Mouse (Mus musculus) adrenal gland, adult 2 months (tissue): ENCODE data around the gene C5ar2. TPM values are rescaled to one million over a fixed set of nuclear protein-coding genes. Genes with fewer than 3 reads are reported as not detected.

Source experiments
- DNase-seq: peaks from one replicate; pipeline ENCODE4 v3.0.0; 2021
- polyA plus RNA-seq: library from polyadenylated mRNA; depleted of rRNA; stranded (reverse); fragments of >200 nt; gene quantifications from 2 replicates; pipeline ENCODE4 v1.2.3, GENCODE M21; 2012; rRNA removed
- total RNA-seq, 2 experiments: library from RNA; stranded (reverse); gene quantifications; 2 replicates each; pipeline ENCODE4 v1.2.3; 2021

C5ar2 gene
- total and polyA plus RNA-seq, 3 experiments: 0.43 to 0.59 (median 0.52) TPM

DNA sequence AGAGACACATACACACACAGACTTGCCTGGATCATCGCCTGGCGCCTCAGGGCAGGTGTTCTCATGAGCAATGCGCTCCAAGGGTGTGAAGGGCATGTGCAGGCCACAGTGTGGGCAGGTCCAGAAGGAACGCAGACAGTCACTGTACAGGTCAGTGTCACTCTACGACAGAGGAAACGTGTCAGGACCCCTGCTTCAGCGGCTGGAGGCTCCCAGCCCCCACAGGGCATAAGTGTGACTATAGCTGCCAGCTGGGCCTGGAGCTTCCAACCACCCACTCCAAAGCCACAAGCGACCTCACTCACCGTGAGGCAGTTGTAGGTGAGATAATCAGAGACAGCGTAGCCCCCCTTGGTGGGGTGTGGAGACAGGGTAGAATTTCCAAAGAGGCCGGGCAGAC lies 45.4 kb downstream of the C5ar2 start:
- no peak for DNase-seq

- DNase-seq: no peak
Observed at GRCm38 (mm10) chr7:16197166-16197565, 46.8 kb downstream of the C5ar2 start.

- no peak for DNase-seq
Observed at GRCm38 (mm10) chr7:16196616-16197015, 47.3 kb downstream of the C5ar2 start.

DNA sequence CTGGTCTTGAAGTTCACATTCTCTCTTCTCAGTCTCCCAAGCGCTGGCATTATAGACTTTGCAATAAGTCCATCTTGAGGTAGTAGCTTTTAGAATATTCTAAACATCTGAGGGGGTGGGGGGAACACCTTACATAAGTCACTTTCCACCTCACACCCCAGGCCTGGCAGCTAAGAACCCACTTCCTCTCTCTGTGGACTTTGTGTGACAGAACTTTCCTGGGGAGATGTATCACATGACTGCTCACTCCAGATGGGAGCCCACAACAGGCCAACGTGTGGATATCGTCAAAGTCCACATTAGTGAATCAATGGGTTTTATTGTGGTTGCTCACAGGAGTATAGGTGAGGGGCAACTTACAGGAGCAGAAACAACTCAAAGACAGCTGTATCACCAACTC lies 50.3 kb downstream of the C5ar2 start:
- no peak for DNase-seq

- peak; percentile 66 for DNase-seq
Observed at GRCm38 (mm10) chr7:16192315-16192714, 51.6 kb downstream of the C5ar2 start.

- no peak for DNase-seq
Observed at GRCm38 (mm10) chr7:16187494-16187893, 56.5 kb downstream of the C5ar2 start.

Other genes starting within 250 kb of the C5ar2 start
- 10 to 100 TPM in 1 of 2 experiments, 1 to 10 TPM in 1; 9.4 to 10.4 TPM for gene Bicra, start 196.2 kb downstream of the C5ar2 start, total RNA-seq
- gene Bicra, start 196.2 kb downstream of the C5ar2 start, polyA plus RNA-seq: 19.8 and 26.2 TPM in 2 replicates
- under 1 TPM; 0.06 to 0.07 TPM for gene Zfp541, start 182.3 kb downstream of the C5ar2 start, total RNA-seq
- 0.04 and 0.09 TPM in 2 replicates for gene Zfp541, start 182.3 kb downstream of the C5ar2 start, polyA plus RNA-seq
- 100 to 1,000 TPM; 149 to 167 TPM for gene Napa, start 145.7 kb downstream of the C5ar2 start, total RNA-seq
- 316 and 381 TPM in 2 replicates for gene Napa, start 145.7 kb downstream of the C5ar2 start, polyA plus RNA-seq
- 10 to 100 TPM; 16.8 to 20.0 TPM for gene Kptn, start 124.3 kb downstream of the C5ar2 start, total RNA-seq
- gene Kptn, start 124.3 kb downstream of the C5ar2 start, polyA plus RNA-seq: 27.0 and 31.0 TPM in 2 replicates
- gene Slc8a2, start 114.3 kb downstream of the C5ar2 start, total RNA-seq: 1 to 10 TPM; 2.0 to 2.6 TPM
- gene Slc8a2, start 114.3 kb downstream of the C5ar2 start, polyA plus RNA-seq: 2.7 and 3.1 TPM in 2 replicates
- gene Meis3, start 69.1 kb downstream of the C5ar2 start, total RNA-seq: 10 to 100 TPM; 11.5 to 13.8 TPM
- 59.3 and 60.9 TPM in 2 replicates for gene Meis3, start 69.1 kb downstream of the C5ar2 start, polyA plus RNA-seq
- gene Dhx34, start 22.1 kb downstream of the C5ar2 start, total RNA-seq: 10 to 100 TPM; 10.3 to 12.6 TPM
- 37.1 and 44.3 TPM in 2 replicates for gene Dhx34, start 22.1 kb downstream of the C5ar2 start, polyA plus RNA-seq
- 10 to 100 TPM in 1 of 2 experiments, 1 to 10 TPM in 1; 5.7 to 10.4 TPM for gene C5ar1, start 15.4 kb upstream of the C5ar2 start, total RNA-seq
- 7.1 and 9.0 TPM in 2 replicates for gene C5ar1, start 15.4 kb upstream of the C5ar2 start, polyA plus RNA-seq
- 10 to 100 TPM; 13.3 to 22.9 TPM for gene Inafm1, start 29.5 kb upstream of the C5ar2 start, total RNA-seq
- gene Inafm1, start 29.5 kb upstream of the C5ar2 start, polyA plus RNA-seq: 160 and 217 TPM in 2 replicates
- gene Ccdc9, start 42.6 kb upstream of the C5ar2 start, total RNA-seq: 10 to 100 TPM; 53.9 to 61.2 TPM
- 17.4 and 19.8 TPM in 2 replicates for gene Ccdc9, start 42.6 kb upstream of the C5ar2 start, polyA plus RNA-seq
- gene Bbc3, start 64.2 kb upstream of the C5ar2 start, total RNA-seq: 1 to 10 TPM; 3.3 to 9.1 TPM
- 62.4 and 114 TPM in 2 replicates for gene Bbc3, start 64.2 kb upstream of the C5ar2 start, polyA plus RNA-seq
- gene Sae1, start 143.7 kb upstream of the C5ar2 start, total RNA-seq: 10 to 100 TPM; 61.0 to 72.0 TPM
- 7.9 and 8.9 TPM in 2 replicates for gene Sae1, start 143.7 kb upstream of the C5ar2 start, polyA plus RNA-seq
- gene Zc3h4, start 156.8 kb upstream of the C5ar2 start, total RNA-seq: 10 to 100 TPM; 33.0 to 47.7 TPM
- 40.7 and 48.8 TPM in 2 replicates for gene Zc3h4, start 156.8 kb upstream of the C5ar2 start, polyA plus RNA-seq
- 10 to 100 TPM; 31.1 to 76.6 TPM for gene Tmem160, start 208.6 kb upstream of the C5ar2 start, total RNA-seq
- 409 and 528 TPM in 2 replicates for gene Tmem160, start 208.6 kb upstream of the C5ar2 start, polyA plus RNA-seq
- not detected for gene Npas1, start 233.6 kb upstream of the C5ar2 start, total RNA-seq
- not detected in 2 replicates for gene Npas1, start 233.6 kb upstream of the C5ar2 start, polyA plus RNA-seq